Mouse (Mus musculus): ENCODE data around the gene Socs1.

DNA sequence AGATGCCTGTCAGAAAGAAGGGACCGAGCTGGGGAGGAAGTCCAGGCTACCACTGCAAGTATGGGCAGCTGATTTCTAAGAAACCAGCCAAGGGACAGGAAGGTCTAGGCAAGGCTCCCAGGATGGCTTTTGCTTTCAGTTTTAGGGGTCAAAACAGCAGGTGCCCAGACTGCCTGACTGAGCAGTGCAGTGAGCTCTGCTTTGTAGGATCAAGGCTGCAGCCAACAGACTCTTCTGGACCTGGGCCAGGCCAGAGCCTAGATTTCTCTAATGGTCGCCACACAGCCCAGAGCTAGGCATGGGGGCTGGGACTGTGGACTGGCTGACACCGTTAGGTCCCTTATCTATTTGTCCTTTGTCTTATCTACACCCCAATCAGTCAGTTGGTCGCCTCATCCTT lies 10.6 kb downstream of the Socs1 start:
- no peak for TF ChIP-seq CTCF (IDR thresholded peaks at IDR 0.05; ENCODE audit: low read depth, low read length)
- TF ChIP-seq TAL1 (conservative IDR thresholded peaks at IDR 0.05; ENCODE audit: low read depth, low read length), result no peak
- no peak for TF ChIP-seq POLR2AphosphoS5 (IDR thresholded peaks at IDR 0.05; ENCODE audit: insufficient replicate concordance, low read depth, low read length)
- no peak for TF ChIP-seq GATA1 (IDR thresholded peaks at IDR 0.05; ENCODE audit: borderline replicate concordance, low read length)
- no peak for TF ChIP-seq GATA2 (IDR thresholded peaks at IDR 0.05; ENCODE audit: borderline replicate concordance, low read depth, low read length)

Data from G1E (cell line).